Mouse (Mus musculus): ENCODE measurements around the gene Wscd2.

Wscd2 gene

DNA sequence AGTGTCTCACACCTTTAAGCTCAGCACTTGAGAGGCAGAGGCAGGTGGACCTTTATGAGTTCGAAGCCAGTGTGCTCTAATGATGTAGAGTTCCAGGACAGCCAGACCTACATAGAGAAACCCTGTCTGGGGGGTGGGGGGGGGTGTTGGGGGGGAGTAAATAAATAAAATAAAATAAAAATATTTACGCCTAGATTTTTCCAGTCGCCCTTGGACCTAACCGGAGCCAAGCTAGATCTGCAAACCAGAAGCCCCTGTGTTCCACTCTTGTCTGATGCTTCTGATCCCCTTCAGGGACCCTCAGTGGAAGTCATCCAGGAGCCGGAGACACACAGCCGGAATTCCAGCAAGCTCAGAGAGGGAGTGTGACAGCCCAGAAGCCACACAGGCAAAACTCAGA, at the start of gene Wscd2:
Gene Wscd2 (plus strand): TSS at position 301 of the 400 bp plus-strand sequence.
- in situ Hi-C loops (cut with MboI, MseI), result no loop called here

DNA sequence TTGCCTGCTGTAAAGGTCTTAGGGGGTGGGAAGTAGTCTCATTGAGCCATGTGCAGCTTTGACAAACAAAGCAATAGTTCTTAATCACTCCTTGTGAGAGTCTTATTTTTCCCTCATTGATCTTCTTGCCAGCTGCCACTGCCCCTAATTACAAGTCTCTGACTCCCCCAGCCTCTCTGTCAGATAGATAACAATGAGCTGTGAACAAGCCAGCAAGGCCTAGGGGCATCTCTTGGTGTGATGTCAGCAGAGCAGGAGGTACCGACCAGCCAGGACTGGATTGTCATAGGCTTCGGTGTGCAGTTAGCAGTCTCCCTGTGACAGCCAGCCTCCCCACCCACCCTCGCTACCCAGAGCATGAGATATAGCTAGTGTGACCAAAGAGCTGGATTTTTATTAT, 48.0 kb upstream of the Wscd2 start:
- in situ Hi-C loops (cut with MboI, MseI), result no loop called here

DNA sequence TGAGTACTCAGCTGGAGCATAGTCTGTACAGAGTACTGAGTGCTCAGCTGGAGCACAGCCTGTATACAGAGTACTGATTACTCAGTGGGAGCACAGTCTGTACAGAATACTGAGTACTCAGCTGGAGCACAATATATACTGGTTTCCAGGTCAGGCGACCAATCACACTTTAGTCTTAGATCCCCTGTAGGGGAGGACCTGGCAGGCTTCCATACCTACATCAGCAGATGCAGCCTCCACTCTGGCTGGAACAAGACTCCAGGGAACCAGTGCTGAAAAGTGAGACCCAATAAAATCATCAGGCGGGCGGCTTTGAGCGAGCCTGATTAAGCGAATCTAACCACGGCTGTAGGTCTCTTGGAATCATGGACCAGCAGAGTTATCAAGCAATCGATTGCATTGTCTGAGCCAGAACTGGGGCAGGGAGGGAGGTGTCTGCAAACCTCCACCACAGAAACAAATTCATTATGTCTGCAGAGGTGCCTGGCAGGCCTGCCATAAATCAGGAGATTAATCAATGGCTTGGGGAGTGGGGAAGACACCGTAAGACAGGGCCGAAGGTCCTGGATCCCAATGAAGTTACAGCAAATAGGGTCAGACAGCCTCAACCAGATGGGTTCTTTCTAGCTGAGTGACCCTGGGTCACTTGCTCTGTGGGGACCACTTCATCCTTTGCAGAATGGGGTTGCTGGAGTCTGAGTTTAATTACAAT, 42.0 kb upstream of the Wscd2 start:
- in situ Hi-C loops (cut with MboI, MseI), result no loop called here

DNA sequence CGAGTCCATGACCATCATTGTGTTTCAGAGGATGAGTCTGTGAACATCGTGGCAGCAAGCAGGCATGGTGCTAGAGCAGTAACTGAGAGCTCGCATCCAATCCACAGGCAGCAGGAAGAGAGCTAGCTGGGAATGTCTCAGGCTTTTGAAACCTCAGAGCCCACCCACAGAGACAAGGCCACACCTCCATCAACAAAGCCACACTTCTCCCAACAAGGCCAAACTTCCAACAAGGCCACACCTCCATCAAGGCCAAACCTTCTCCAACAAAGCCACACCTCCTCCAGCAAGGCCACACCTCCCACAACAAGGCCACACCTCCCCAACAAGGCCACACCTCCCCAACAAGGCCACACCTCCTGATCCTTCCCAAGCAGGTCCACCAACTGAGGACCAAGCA, 40.8 kb upstream of the Wscd2 start:
- in situ Hi-C loops (cut with MboI, MseI), result no loop called here

- in situ Hi-C loops (cut with MboI, MseI), result no loop called here
Observed at GRCm38 (mm10) chr5:113452691-113453090, 37.4 kb upstream of the Wscd2 start.

DNA sequence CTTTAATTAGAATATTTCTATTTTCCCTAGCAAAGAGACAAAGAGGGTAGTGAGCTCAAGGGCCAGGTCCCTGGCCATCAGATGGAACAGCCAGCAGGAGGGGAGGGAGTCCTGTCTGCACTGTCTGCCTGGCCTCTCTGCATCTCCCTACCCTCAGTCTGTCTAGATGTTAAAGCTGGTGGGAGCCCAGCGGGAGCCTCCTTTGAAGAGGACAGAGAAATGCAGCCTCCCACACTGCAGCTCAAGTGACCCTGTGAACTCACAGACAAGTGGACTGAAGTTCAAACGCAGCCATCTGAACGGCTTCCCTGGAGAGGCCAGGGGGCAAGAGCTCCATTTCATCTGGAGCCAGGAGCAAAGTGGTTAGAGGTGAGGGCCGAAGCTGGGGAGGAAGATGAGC, 36.8 kb upstream of the Wscd2 start:
- in situ Hi-C loops (cut with MboI, MseI), result no loop called here

DNA sequence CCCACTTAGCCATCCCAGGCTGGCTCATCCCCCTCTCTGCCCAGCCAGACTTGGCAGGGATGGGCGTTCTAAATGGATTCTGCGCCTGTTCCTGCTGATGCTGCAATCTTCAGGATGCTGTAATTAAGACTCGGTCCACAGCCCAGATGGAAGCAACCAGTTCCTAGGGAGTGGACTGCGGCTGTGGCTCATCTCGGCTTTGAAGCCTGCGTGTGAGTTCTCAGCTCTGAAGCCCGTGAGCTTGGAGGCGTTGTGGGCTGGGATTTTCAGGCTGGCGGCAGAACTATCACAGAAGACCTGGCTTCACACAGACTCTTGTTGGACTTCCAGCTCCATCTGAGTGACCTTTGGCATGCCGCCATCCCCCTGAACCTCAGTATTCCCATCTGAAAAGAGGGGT, 34.1 kb upstream of the Wscd2 start:
- in situ Hi-C loops (cut with MboI, MseI), result no loop called here

DNA sequence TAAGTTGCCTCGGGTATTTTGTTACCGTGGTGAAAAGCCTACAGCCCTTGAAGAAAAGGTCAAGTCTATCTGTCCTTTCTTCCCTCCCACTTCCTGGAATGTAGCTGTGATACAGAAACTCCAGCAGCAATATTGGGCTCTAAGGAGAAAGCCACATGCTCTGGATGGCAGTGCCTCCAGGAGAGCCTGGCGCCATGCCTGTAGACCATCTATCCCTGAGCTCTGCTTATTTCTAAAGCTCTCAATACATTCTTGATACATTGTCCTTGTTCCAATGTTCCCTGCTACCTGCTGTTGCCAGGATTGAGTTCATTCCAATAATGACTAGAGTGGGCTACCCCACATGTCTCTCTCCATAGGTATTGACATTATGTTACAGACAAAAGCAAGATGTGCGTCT, 33.4 kb upstream of the Wscd2 start:
- in situ Hi-C loops (cut with MboI, MseI), result no loop called here

DNA sequence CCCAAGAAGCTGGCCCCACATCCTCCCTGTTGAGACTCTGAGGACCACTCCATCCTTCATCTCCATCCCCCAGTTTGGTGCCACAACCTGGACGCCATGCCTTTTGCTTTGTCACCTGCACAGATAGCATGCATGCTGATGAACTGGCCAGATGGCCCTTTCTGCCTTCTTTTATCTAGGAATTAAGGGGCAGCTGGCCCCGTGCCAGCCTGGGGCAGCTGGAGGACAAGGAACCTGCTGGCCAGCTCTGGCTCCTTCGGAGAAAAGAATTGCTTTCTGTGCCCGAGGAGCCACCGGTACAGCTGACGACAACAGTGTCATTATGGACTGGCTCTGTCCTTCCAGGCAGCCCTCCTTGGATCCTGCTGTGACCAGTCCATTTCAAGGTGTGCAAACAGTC, 32.9 kb upstream of the Wscd2 start:
- in situ Hi-C loops (cut with MboI, MseI), result no loop called here

- in situ Hi-C loops (cut with MboI, MseI), result no loop called here
Observed at GRCm38 (mm10) chr5:113459942-113460341, 30.2 kb upstream of the Wscd2 start.

DNA sequence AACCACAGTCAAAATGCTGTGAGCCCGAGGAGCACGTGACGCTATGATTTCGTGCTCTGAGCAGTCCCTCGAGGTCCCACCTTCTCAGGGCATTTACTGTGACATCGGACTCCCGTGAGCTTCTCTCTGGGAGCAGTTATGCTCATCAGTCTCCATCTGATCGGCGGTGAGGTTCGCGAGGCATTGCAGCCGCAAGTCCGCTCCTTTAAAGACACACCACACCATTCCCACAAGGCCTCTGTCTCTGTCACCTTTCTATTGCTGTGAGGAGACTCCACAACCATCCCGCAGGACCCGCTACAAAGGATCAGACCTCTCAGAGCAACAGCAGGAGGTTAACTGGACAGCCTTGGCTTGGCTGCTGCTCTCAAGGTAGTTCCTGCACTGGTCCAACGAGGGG, 28.6 kb upstream of the Wscd2 start:
- in situ Hi-C loops (cut with MboI, MseI), result no loop called here

DNA sequence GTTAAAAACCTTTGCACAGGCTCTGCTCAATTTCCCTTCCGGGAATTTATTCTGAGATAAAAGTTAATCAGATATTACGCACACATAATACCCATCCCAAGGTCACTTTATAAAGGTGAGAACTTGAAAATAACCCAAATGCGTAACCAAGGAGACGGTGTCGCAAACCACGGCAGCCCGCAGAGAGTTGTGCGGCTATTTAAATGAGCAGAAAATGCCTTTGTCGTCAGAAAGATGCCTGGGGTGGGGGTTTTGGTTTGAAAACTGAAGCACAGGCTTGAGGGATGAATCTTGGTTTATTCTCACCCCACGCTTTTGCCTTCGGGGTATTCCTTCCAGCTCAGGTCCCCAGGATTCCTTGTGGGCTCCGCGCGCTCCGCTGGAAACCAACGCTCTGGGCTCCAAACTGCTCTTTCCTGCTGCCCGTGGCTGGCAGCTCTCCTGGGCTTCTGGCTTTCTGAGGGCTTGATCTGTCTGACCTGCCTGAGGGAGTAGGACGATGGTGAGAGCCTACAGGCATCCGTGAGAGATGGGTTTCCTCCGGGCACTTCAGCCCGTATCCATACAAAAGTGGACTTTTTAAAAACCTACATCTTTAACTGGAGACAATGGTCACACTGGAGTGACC, 28.0 kb upstream of the Wscd2 start:
- in situ Hi-C loops (cut with MboI, MseI), result no loop called here

DNA sequence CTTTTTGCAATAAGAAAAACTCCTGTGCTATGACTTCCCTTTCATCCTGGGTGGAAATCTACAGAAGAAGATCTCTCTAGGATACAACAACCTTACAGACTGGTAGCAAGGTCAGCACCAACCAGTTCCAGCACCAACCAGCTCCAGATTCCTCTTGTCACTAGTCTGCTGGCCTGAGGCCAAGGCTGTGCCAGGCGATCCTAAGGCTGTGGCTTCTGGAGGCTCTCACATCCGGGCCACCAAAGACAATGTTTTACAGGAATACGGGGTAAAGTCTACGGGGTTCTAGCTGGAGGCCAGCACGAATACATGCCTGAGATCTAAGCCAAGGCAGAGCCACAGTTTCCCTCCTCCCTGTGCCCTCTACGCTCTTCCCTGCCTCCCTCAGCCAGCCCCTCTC, 25.4 kb upstream of the Wscd2 start:
- in situ Hi-C loops (cut with MboI, MseI), result no loop called here

DNA sequence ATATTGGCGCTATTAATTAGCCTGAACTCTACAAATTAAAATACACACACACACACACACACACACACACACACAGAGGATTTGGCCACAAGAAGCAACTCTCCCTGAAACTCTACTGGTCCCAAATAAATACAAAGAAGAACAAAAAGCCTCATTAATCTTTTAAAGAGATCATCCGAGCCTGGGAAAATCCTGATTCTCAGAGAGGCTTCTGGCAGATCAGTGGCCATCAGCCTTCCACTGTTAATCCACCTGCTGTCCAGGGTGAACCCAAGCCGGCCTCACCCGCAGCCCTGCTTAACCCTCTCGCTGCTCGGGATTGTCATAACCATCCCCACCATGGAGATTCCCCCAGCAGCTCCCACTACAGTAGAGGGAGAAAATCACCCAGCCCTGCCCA, 23.6 kb upstream of the Wscd2 start:
- in situ Hi-C loops (cut with MboI, MseI), result no loop called here

- in situ Hi-C loops (cut with MboI, MseI), result no loop called here
Observed at GRCm38 (mm10) chr5:113467072-113467471, 23.1 kb upstream of the Wscd2 start.

GRCm38 (mm10) chr5:113467765-113468164, 22.4 kb upstream of the Wscd2 start:
- in situ Hi-C loops (cut with MboI, MseI), result no loop called here

- in situ Hi-C loops (cut with MboI, MseI), result no loop called here
Observed at GRCm38 (mm10) chr5:113468625-113469024, 21.5 kb upstream of the Wscd2 start.

DNA sequence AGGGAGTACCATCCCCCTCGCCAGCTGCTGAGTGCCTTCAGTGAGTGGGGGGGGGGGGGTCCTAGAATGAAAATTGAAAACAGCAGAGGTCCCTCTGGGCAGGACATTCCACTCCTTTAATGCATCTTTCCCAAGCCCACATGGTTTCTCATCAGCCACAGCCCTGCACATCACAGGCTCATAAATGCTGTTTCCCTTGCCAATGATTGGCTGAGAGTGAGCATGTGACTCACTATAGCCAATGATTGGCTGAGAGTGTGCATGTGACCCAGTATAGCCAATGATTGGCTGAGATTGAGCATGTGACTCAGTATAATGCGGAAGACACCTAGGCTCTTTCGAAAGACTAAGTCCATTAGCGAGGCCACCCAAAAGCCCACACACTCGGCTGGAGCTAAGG, 20.9 kb upstream of the Wscd2 start:
- in situ Hi-C loops (cut with MboI, MseI), result no loop called here

DNA sequence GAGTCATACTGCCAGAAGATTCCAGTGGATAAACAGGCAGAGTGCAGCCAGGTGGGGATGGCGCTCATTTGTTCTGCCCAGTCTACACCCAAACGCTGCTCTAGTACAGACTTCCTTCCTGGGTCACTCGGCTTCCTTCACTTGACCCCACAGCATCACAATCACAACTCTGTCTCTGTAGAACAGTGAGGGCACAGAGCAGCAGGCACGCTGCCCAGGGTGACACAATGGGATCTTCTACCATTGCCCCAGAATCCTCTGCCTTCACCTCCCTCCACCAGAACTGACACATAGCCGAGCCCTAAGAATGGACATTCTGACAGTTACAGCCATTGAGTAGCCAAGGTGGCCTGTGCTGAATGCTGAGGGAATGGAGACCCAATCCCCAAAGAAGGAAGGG, 20.3 kb upstream of the Wscd2 start:
- in situ Hi-C loops (cut with MboI, MseI), result loop anchor here (5.0 kb wide), 3 partner anchors 67 to 247 kb away; no protein-coding TSS in a partner anchor

DNA sequence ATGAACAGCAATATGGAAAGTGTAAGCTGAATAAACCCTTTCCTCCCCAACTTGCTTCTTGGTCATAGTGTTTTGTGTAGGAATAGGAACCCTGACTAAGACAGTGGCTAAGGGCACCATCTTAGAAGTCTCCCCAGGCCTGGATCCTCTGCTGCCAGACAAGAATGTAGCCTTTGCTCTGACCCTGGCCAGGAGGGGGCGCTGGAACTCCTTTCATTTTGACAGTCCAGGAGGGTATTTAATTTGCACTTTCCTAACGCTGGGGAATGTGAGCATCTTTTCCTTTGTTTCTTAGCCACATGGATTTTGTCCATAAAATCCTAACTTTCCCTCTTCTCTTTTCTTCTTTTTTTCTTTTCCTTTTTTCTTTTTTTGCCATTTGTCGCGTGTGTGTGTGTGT, 18.7 kb upstream of the Wscd2 start:
- in situ Hi-C loops (cut with MboI, MseI), result loop anchor here (5.0 kb wide), 3 partner anchors 66 to 246 kb away; no protein-coding TSS in a partner anchor

GRCm38 (mm10) chr5:113472339-113472738, 17.8 kb upstream of the Wscd2 start:
- in situ Hi-C loops (cut with MboI, MseI), result loop anchor here (5.0 kb wide), 3 partner anchors 65 to 245 kb away; no protein-coding TSS in a partner anchor

DNA sequence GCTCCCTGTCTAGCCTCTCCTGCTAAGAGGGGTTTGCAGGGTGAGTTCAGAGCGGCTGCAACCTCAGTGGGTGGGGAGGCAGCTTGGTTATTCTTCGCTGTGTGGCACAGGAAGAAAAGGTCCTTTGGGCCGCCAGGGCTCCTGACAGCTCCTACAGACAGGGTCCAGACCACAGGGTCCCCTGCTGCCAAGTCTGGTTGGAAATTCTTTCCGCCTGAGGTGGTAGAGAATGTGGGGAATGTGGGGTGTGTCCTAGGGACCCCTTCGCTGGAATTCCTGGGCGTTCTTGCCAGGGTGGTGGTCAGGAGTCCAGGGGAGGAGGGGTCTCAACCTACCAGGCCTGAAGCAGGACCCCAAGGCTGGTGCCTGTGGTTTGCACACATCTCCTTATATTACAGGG, 13.3 kb upstream of the Wscd2 start:
- in situ Hi-C loops (cut with MboI, MseI), result no loop called here

GRCm38 (mm10) chr5:113479075-113479474, 11.1 kb upstream of the Wscd2 start:
- in situ Hi-C loops (cut with MboI, MseI), result no loop called here

All from T-helper 1 cell (primary cell).